Mouse (Mus musculus): ENCODE data around the gene Lrmda. TPM values are rescaled to one million over a fixed set of nuclear protein-coding genes. Genes with fewer than 3 reads are reported as not detected.

Lrmda gene
- polyA plus RNA-seq, 1 experiment from 2014 or later, result 0.20 TPM

- 23% methylated on average over 7 of the region's 7 CpGs for WGBS
- Histone ChIP-seq H3K36me3 (ENCODE audit: control insufficient read depth, insufficient read depth, low read length) (no peaks in the 10 kb centered on the region), H3K9me3 (ENCODE audit: control insufficient read depth, low read length) (no peaks in the 10 kb centered on the region), H3K27ac (ENCODE audit: low read depth, low read length) (no peak overlapping the region), H3K9ac (ENCODE audit: low read depth, low read length) (no peak overlapping the region), H3K4me1 (replicated peaks; ENCODE audit: control insufficient read depth, insufficient read depth, low read length) (no peaks in the 10 kb centered on the region), H3K4me2 (replicated peaks; ENCODE audit: low read depth, low read length) (no peak overlapping the region), H3K4me3 (ENCODE audit: low read depth, low read length) (no peak overlapping the region), H3K27me3 (ENCODE audit: control insufficient read depth, insufficient read depth, low read length) (no peaks in the 10 kb centered on the region)
- ATAC-seq (ENCODE audit: low FRiP score) (no peak), DNase-seq (ENCODE audit: low spot score) (peak; percentile 27)
These were observed 570.1 kb downstream of the Lrmda start for GRCm38 (mm10) chr14:22589503-22590215.

DNA sequence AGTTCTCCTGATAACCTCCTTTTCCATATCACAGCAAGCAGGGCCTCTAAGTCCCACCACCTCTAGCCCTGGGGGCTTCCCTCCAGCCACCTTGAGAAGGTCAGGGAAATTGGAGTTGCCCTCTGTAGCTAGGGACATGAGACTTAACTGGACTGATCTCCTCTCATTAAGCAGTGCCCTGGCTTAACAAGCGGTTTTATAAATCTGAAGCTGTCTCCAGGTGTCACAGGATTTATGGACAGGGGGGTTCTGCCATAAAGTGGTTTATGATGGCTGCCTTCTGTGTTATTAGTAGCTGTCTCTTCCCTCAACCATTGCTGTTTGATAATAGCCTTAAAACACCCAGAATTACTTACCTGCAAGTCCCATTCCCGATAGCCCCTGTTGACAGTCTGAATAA lies 571.7 kb downstream of the Lrmda start:
- Histone ChIP-seq H3K4me2 (replicated peaks; ENCODE audit: low read depth, low read length) (no peak overlapping the region), H3K36me3 (ENCODE audit: control insufficient read depth, insufficient read depth, low read length) (no peaks in the 10 kb centered on the region), H3K9me3 (ENCODE audit: control insufficient read depth, low read length) (no peaks in the 10 kb centered on the region), H3K9ac (ENCODE audit: low read depth, low read length) (no peak overlapping the region), H3K27me3 (ENCODE audit: control insufficient read depth, insufficient read depth, low read length) (no peaks in the 10 kb centered on the region), H3K4me1 (replicated peaks; ENCODE audit: control insufficient read depth, insufficient read depth, low read length) (no peaks in the 10 kb centered on the region), H3K4me3 (ENCODE audit: low read depth, low read length) (no peak overlapping the region), H3K27ac (ENCODE audit: low read depth, low read length) (no peak overlapping the region)
- 79% methylated on average over 2 of the region's 2 CpGs for WGBS
- ATAC-seq (ENCODE audit: low FRiP score), result no peak
- DNase-seq (ENCODE audit: low spot score), result no peak

GRCm38 (mm10) chr14:22597508-22597907 lies 578.0 kb downstream of the Lrmda start:
- DNase-seq (ENCODE audit: low spot score) (no peak), ATAC-seq (ENCODE audit: low FRiP score) (no peak)
- H3K4me1 ChIP-seq (replicated peaks; ENCODE audit: control insufficient read depth, insufficient read depth, low read length), result 0 out of 2 replicates have a peak, but pooled peaks cover 2% of the 10 kb centered on the region
- H3K9me3 ChIP-seq (ENCODE audit: control insufficient read depth, low read length), result no peaks in the 10 kb centered on the region
- H3K9ac ChIP-seq (ENCODE audit: low read depth, low read length), result no peak overlapping the region
- H3K4me2 ChIP-seq (replicated peaks; ENCODE audit: low read depth, low read length), result no peak overlapping the region
- WGBS, result 57% methylated on average over 2 of the region's 2 CpGs
- H3K27me3 ChIP-seq (ENCODE audit: control insufficient read depth, insufficient read depth, low read length), result no peaks in the 10 kb centered on the region
- no peak overlapping the region for H3K4me3 ChIP-seq (ENCODE audit: low read depth, low read length)
- H3K27ac ChIP-seq (ENCODE audit: low read depth, low read length), result no peak overlapping the region
- no peaks in the 10 kb centered on the region for H3K36me3 ChIP-seq (ENCODE audit: control insufficient read depth, insufficient read depth, low read length)

- Histone ChIP-seq H3K4me2 (replicated peaks; ENCODE audit: low read depth, low read length) (no peak overlapping the region), H3K9me3 (ENCODE audit: control insufficient read depth, low read length) (no peaks in the 10 kb centered on the region), H3K9ac (ENCODE audit: low read depth, low read length) (no peak overlapping the region), H3K4me1 (replicated peaks; ENCODE audit: control insufficient read depth, insufficient read depth, low read length) (0 out of 2 replicates have a peak, but pooled peaks cover 2% of the 10 kb centered on the region), H3K27me3 (ENCODE audit: control insufficient read depth, insufficient read depth, low read length) (no peaks in the 10 kb centered on the region), H3K27ac (ENCODE audit: low read depth, low read length) (no peak overlapping the region), H3K4me3 (ENCODE audit: low read depth, low read length) (no peak overlapping the region), H3K36me3 (ENCODE audit: control insufficient read depth, insufficient read depth, low read length) (no peaks in the 10 kb centered on the region)
- WGBS, result 66% methylated on average over 5 of the region's 5 CpGs
- ATAC-seq (ENCODE audit: low FRiP score) (no peak), DNase-seq (ENCODE audit: low spot score) (no peak)
These were observed 579.1 kb downstream of the Lrmda start for GRCm38 (mm10) chr14:22598638-22599037.

GRCm38 (mm10) chr14:22600166-22600565 lies 580.7 kb downstream of the Lrmda start:
- no peak overlapping the region for H3K27ac ChIP-seq (ENCODE audit: low read depth, low read length)
- no peaks in the 10 kb centered on the region for H3K36me3 ChIP-seq (ENCODE audit: control insufficient read depth, insufficient read depth, low read length)
- WGBS, result 43% methylated on average over 3 of the region's 3 CpGs
- H3K4me2 ChIP-seq (replicated peaks; ENCODE audit: low read depth, low read length), result no peak overlapping the region
- no peak overlapping the region for H3K4me3 ChIP-seq (ENCODE audit: low read depth, low read length)
- no peak overlapping the region for H3K9ac ChIP-seq (ENCODE audit: low read depth, low read length)
- H3K9me3 ChIP-seq (ENCODE audit: control insufficient read depth, low read length), result no peaks in the 10 kb centered on the region
- H3K27me3 ChIP-seq (ENCODE audit: control insufficient read depth, insufficient read depth, low read length), result no peaks in the 10 kb centered on the region
- DNase-seq (ENCODE audit: low spot score), result no peak
- no peak for ATAC-seq (ENCODE audit: low FRiP score)
- H3K4me1 ChIP-seq (replicated peaks; ENCODE audit: control insufficient read depth, insufficient read depth, low read length), result 0 out of 2 replicates have a peak, but pooled peaks cover 2% of the 10 kb centered on the region

- Histone ChIP-seq H3K36me3 (ENCODE audit: control insufficient read depth, insufficient read depth, low read length) (no peaks in the 10 kb centered on the region), H3K9me3 (ENCODE audit: control insufficient read depth, low read length) (no peaks in the 10 kb centered on the region), H3K4me1 (replicated peaks; ENCODE audit: control insufficient read depth, insufficient read depth, low read length) (0 out of 2 replicates have a peak, but pooled peaks cover 2% of the 10 kb centered on the region), H3K4me3 (ENCODE audit: low read depth, low read length) (no peak overlapping the region), H3K9ac (ENCODE audit: low read depth, low read length) (no peak overlapping the region), H3K27ac (ENCODE audit: low read depth, low read length) (no peak overlapping the region), H3K4me2 (replicated peaks; ENCODE audit: low read depth, low read length) (no peak overlapping the region), H3K27me3 (ENCODE audit: control insufficient read depth, insufficient read depth, low read length) (no peaks in the 10 kb centered on the region)
- ATAC-seq (ENCODE audit: low FRiP score) (no peak), DNase-seq (ENCODE audit: low spot score) (no peak)
- WGBS, result 86% methylated on average over 2 of the region's 2 CpGs
These were observed 582.8 kb downstream of the Lrmda start for GRCm38 (mm10) chr14:22602308-22602707.

DNA sequence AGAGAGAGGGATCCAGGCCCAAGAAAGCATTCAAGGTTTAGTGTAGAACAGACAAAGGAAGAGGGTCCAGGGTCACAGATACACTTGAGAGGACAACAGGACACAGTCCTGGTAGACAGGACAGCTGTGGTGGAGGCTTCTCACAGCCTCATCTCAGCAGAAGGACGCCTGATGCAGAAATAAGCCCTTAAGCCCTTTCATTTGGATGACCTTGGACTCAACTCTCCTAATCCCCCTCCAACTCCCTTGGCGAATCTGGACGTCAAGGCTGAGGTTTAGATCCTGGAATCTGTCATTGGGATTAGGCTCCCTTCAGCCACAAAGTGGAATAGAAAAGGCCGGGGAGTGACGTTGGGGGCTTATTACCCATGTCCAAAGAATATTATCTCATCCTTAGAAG lies 589.1 kb downstream of the Lrmda start:
- no peak overlapping the region for H3K27ac ChIP-seq (ENCODE audit: low read depth, low read length)
- no peaks in the 10 kb centered on the region for H3K4me1 ChIP-seq (replicated peaks; ENCODE audit: control insufficient read depth, insufficient read depth, low read length)
- no peaks in the 10 kb centered on the region for H3K36me3 ChIP-seq (ENCODE audit: control insufficient read depth, insufficient read depth, low read length)
- no peaks in the 10 kb centered on the region for H3K9me3 ChIP-seq (ENCODE audit: control insufficient read depth, low read length)
- no peak for DNase-seq (ENCODE audit: low spot score)
- ATAC-seq (ENCODE audit: low FRiP score), result no peak
- WGBS, result 69% methylated on average over 5 of the region's 5 CpGs
- H3K9ac ChIP-seq (ENCODE audit: low read depth, low read length), result no peak overlapping the region
- H3K4me2 ChIP-seq (replicated peaks; ENCODE audit: low read depth, low read length), result no peak overlapping the region
- no peak overlapping the region for H3K4me3 ChIP-seq (ENCODE audit: low read depth, low read length)
- no peaks in the 10 kb centered on the region for H3K27me3 ChIP-seq (ENCODE audit: control insufficient read depth, insufficient read depth, low read length)

- Histone ChIP-seq H3K4me3 (ENCODE audit: low read depth, low read length) (no peak overlapping the region), H3K36me3 (ENCODE audit: control insufficient read depth, insufficient read depth, low read length) (no peaks in the 10 kb centered on the region), H3K4me2 (replicated peaks; ENCODE audit: low read depth, low read length) (no peak overlapping the region), H3K9ac (ENCODE audit: low read depth, low read length) (no peak overlapping the region), H3K9me3 (ENCODE audit: control insufficient read depth, low read length) (no peaks in the 10 kb centered on the region), H3K27me3 (ENCODE audit: control insufficient read depth, insufficient read depth, low read length) (no peaks in the 10 kb centered on the region), H3K4me1 (replicated peaks; ENCODE audit: control insufficient read depth, insufficient read depth, low read length) (no peaks in the 10 kb centered on the region), H3K27ac (ENCODE audit: low read depth, low read length) (no peak overlapping the region)
- DNase-seq (ENCODE audit: low spot score) (no peak), ATAC-seq (ENCODE audit: low FRiP score) (no peak)
- 83% methylated on average over 13 of the region's 13 CpGs for WGBS
These were observed 590.0 kb downstream of the Lrmda start for GRCm38 (mm10) chr14:22609261-22610245.

Data from hindbrain, embryonic 11.5 days (tissue).